Mouse (Mus musculus) myocyte (in vitro differentiated cells): ENCODE results near the gene Ccdc92. TPM values are rescaled to one million over a fixed set of nuclear protein-coding genes. Genes with fewer than 3 reads are reported as not detected.

Source experiments
- H3K27me3 ChIP-seq: one replicate; pipeline ENCODE4 v1.6.1; 2011; ENCODE audit not compliant: control insufficient read depth, insufficient read depth, insufficient read length
- H3K36me3 ChIP-seq: one replicate; pipeline ENCODE4 v1.6.1; 2011; ENCODE audit not compliant: control insufficient read depth, insufficient read depth
- H3K4me2 ChIP-seq: one replicate; pipeline ENCODE4 v1.6.1; 2011; ENCODE audit warnings: low read depth, control low read depth
- H3K4me3 ChIP-seq: one replicate; pipeline ENCODE4 v1.5.1; 2011; ENCODE audit warnings: mild to moderate bottlenecking, control low read depth, moderate library complexity
- H3K79me2 ChIP-seq: one replicate; pipeline ENCODE4 v1.6.1; 2011; ENCODE audit not compliant: control insufficient read depth, insufficient read depth
- H3ac ChIP-seq: one replicate; pipeline ENCODE4 v1.6.1; 2011; ENCODE audit not compliant: control insufficient read depth, insufficient read length
- CEBPB ChIP-seq: IDR thresholded peaks from 2 replicates; pipeline ENCODE4 v1.6.1; 2011; ENCODE audit warnings: mild to moderate bottlenecking, moderate library complexity; ENCODE audit not compliant: poor library complexity, insufficient read depth, severe bottlenecking
- E2F4 ChIP-seq: IDR thresholded peaks from one replicate; pipeline ENCODE4 v1.6.1; 2011; ENCODE audit warnings: mild to moderate bottlenecking, control low read depth, moderate library complexity; ENCODE audit not compliant: insufficient read depth
- MAX ChIP-seq: IDR thresholded peaks from one replicate; pipeline ENCODE4 v1.6.1; 2011; ENCODE audit warnings: low read depth, mild to moderate bottlenecking, control low read depth
- MYOD1 ChIP-seq, 3 experiments: IDR thresholded peaks; one replicate each; pipeline ENCODE4 v1.6.1; 2011; ENCODE audit warnings: control low read depth in 2 of 3, low read depth in 2 of 3, mild to moderate bottlenecking in 2 of 3, moderate library complexity in 1 of 3; ENCODE audit not compliant: insufficient read length in 2 of 3, control insufficient read depth in 1 of 3
- MYOG ChIP-seq, 3 experiments: IDR thresholded peaks; one replicate each; pipeline ENCODE4 v1.6.1; 2011; ENCODE audit warnings: control low read depth in 2 of 3, low read depth in 2 of 3, mild to moderate bottlenecking in 2 of 3; ENCODE audit not compliant: insufficient read length in 2 of 3, control insufficient read depth in 1 of 3, insufficient read depth in 1 of 3
- POLR2A ChIP-seq: IDR thresholded peaks from one replicate; pipeline ENCODE4 v1.6.1; 2011; ENCODE audit warnings: low read depth, mild to moderate bottlenecking, control low read depth, moderate library complexity; ENCODE audit not compliant: insufficient read length
- POLR2AphosphoS2 ChIP-seq: IDR thresholded peaks from one replicate; pipeline ENCODE4 v1.6.1; 2011; ENCODE audit warnings: low read depth, control low read depth; ENCODE audit not compliant: insufficient read length
- REST ChIP-seq: IDR thresholded peaks from one replicate; pipeline ENCODE4 v1.6.1; 2011; ENCODE audit warnings: mild to moderate bottlenecking, control low read depth, moderate library complexity; ENCODE audit not compliant: insufficient read depth, insufficient read length
- SRF ChIP-seq: IDR thresholded peaks from one replicate; pipeline ENCODE4 v1.6.1; 2011; ENCODE audit warnings: low read depth; ENCODE audit not compliant: control insufficient read depth, insufficient read length
- TCF12 ChIP-seq: IDR thresholded peaks from one replicate; pipeline ENCODE4 v1.6.1; 2011; ENCODE audit warnings: mild to moderate bottlenecking, control low read depth; ENCODE audit not compliant: poor library complexity, insufficient read depth, severe bottlenecking
- TCF3 ChIP-seq: IDR thresholded peaks from one replicate; pipeline ENCODE4 v1.6.1; 2011; ENCODE audit warnings: low read depth, control low read depth; ENCODE audit not compliant: insufficient read length
- USF1 ChIP-seq: IDR thresholded peaks from one replicate; pipeline ENCODE4 v1.6.1; 2011; ENCODE audit warnings: low read depth, mild to moderate bottlenecking, control low read depth, moderate library complexity
- polyA plus RNA-seq: library from polyadenylated mRNA; unstranded; fragments of >200 nt; fragmentation: generic; extraction: Trizol; gene quantifications from one replicate; pipeline ENCODE4 v1.2.1, GENCODE M21; 2012; ENCODE audit warnings: missing spikeins

The Ccdc92 gene
- polyA plus RNA-seq, 1 experiment: 6.2 TPM

- TF ChIP-seq MYOG (IDR thresholded peaks at IDR 0.05; ENCODE audit: control insufficient read depth in 1 of 3, insufficient read depth in 1 of 3, insufficient read length in 2 of 3, low read depth in 2 of 3): no peak
- no peak for TF ChIP-seq E2F4
- TF ChIP-seq TCF3: no peak
- TF ChIP-seq MYOD1 (IDR thresholded peaks at IDR 0.05; ENCODE audit: control insufficient read depth in 1 of 3, insufficient read length in 2 of 3, low read depth in 2 of 3): no peak
- no peak for TF ChIP-seq MAX
- TF ChIP-seq POLR2AphosphoS2: no peak
- Histone ChIP-seq H3K4me3 (peak overlapping the region; percentile 36), H3K79me2 (peaks cover 25% of the 10 kb centered on the region), H3K4me2 (peak overlapping the region; percentile 81), H3K36me3 (no peaks in the 10 kb centered on the region), H3ac (peak overlapping the region; percentile 72), H3K27me3 (peaks cover 8% of the 10 kb centered on the region)
Observed at GRCm38 (mm10) chr5:124861463-124861862, 761 bp downstream of the Ccdc92 start.

GRCm38 (mm10) chr5:124860013-124860412 is 2.2 kb downstream of the Ccdc92 start:
- H3K79me2 ChIP-seq: peaks cover 17% of the 10 kb centered on the region
- H3ac ChIP-seq: no peak overlapping the region
- TF ChIP-seq CEBPB (no peak), TCF3 (no peak), MYOG (IDR thresholded peaks at IDR 0.05; ENCODE audit: control insufficient read depth in 1 of 3, insufficient read depth in 1 of 3, insufficient read length in 2 of 3, low read depth in 2 of 3) (no peak), SRF (no peak)
- no peak overlapping the region for H3K4me3 ChIP-seq
- H3K27me3 ChIP-seq: peaks cover 8% of the 10 kb centered on the region
- H3K4me2 ChIP-seq: no peak overlapping the region
- H3K36me3 ChIP-seq: no peaks in the 10 kb centered on the region

- Histone ChIP-seq H3ac (no peak overlapping the region), H3K79me2 (no peaks in the 10 kb centered on the region), H3K4me2 (no peak overlapping the region), H3K27me3 (no peaks in the 10 kb centered on the region), H3K4me3 (no peak overlapping the region), H3K36me3 (no peaks in the 10 kb centered on the region)
- TF ChIP-seq TCF12 (no peak), USF1 (no peak), TCF3 (no peak)
Observed at GRCm38 (mm10) chr5:124854202-124854601, 8.0 kb downstream of the Ccdc92 start.

- TF ChIP-seq MAX (no peak), TCF3 (no peak), E2F4 (no peak), MYOD1 (IDR thresholded peaks at IDR 0.05; ENCODE audit: control insufficient read depth in 1 of 3, insufficient read length in 2 of 3, low read depth in 2 of 3) (no peak), MYOG (IDR thresholded peaks at IDR 0.05; ENCODE audit: control insufficient read depth in 1 of 3, insufficient read depth in 1 of 3, insufficient read length in 2 of 3, low read depth in 2 of 3) (no peak), USF1 (no peak)
- H3K79me2 ChIP-seq: peaks cover 4% of the 10 kb centered on the region
- no peaks in the 10 kb centered on the region for H3K27me3 ChIP-seq
- no peak overlapping the region for H3K4me2 ChIP-seq
- no peak overlapping the region for H3ac ChIP-seq
- H3K4me3 ChIP-seq: no peak overlapping the region
- no peaks in the 10 kb centered on the region for H3K36me3 ChIP-seq
Observed at GRCm38 (mm10) chr5:124853079-124853478, 9.1 kb downstream of the Ccdc92 start.

GRCm38 (mm10) chr5:124852294-124852693 is 9.9 kb downstream of the Ccdc92 start:
- TF ChIP-seq CEBPB (no peak), TCF3 (no peak), POLR2AphosphoS2 (no peak), POLR2A (no peak), SRF (no peak), USF1 (no peak), REST (no peak), MAX (no peak), MYOD1 (IDR thresholded peaks at IDR 0.05; ENCODE audit: control insufficient read depth in 1 of 3, insufficient read length in 2 of 3, low read depth in 2 of 3) (no peak), MYOG (IDR thresholded peaks at IDR 0.05; ENCODE audit: control insufficient read depth in 1 of 3, insufficient read depth in 1 of 3, insufficient read length in 2 of 3, low read depth in 2 of 3) (no peak), TCF12 (no peak), E2F4 (no peak)
- Histone ChIP-seq H3K4me2 (no peak overlapping the region), H3ac (no peak overlapping the region), H3K36me3 (no peaks in the 10 kb centered on the region), H3K4me3 (no peak overlapping the region), H3K27me3 (no peaks in the 10 kb centered on the region), H3K79me2 (peaks cover 4% of the 10 kb centered on the region)

GRCm38 (mm10) chr5:124851572-124851971 is 10.7 kb downstream of the Ccdc92 start:
- Histone ChIP-seq H3K4me3 (no peak overlapping the region), H3ac (no peak overlapping the region), H3K79me2 (peaks cover 4% of the 10 kb centered on the region), H3K4me2 (no peak overlapping the region), H3K27me3 (no peaks in the 10 kb centered on the region), H3K36me3 (no peaks in the 10 kb centered on the region)
- TF ChIP-seq E2F4 (no peak), TCF12 (no peak), MYOD1 (IDR thresholded peaks at IDR 0.05; ENCODE audit: control insufficient read depth in 1 of 3, insufficient read length in 2 of 3, low read depth in 2 of 3) (no peak), MAX (no peak), USF1 (no peak), MYOG (IDR thresholded peaks at IDR 0.05; ENCODE audit: control insufficient read depth in 1 of 3, insufficient read depth in 1 of 3, insufficient read length in 2 of 3, low read depth in 2 of 3) (no peak), TCF3 (no peak), SRF (no peak)
